Mouse (Mus musculus): ENCODE measurements around the gene Rpgrip1l.

GRCm38 (mm10) chr8:91209658-91210057 lies 103.4 kb downstream of the Rpgrip1l start:
- no peak for TF ChIP-seq CTCF (IDR thresholded peaks at IDR 0.05; ENCODE audit: borderline replicate concordance, insufficient read depth, low read depth, low read length)
- TF ChIP-seq POLR2A (IDR thresholded peaks at IDR 0.05; ENCODE audit: borderline replicate concordance, insufficient read depth, low read length): no peak

Measured in cerebellum, adult 2 months (tissue).